Mouse (Mus musculus) ES-Bruce4 (cell line): ENCODE measurements around the gene Nos3.

Source experiments
- CTCF ChIP-seq: IDR thresholded peaks from one replicate; pipeline ENCODE4 v1.8.1; 2011; ENCODE audit warnings: low read depth, low read length
- EP300 ChIP-seq: IDR thresholded peaks from 2 replicates; pipeline ENCODE4 v1.6.1; 2011; ENCODE audit warnings: low read depth, low read length; ENCODE audit not compliant: insufficient read depth
- POLR2A ChIP-seq: IDR thresholded peaks from one replicate; pipeline ENCODE4 v1.8.1; 2011; ENCODE audit warnings: low read length; ENCODE audit not compliant: insufficient read depth

- TF ChIP-seq POLR2A (no peak), CTCF (no peak), EP300 (no peak)
These were observed 14.1 kb downstream of the Nos3 start for GRCm38 (mm10) chr5:24378700-24379099.
